Mouse (Mus musculus): ENCODE results near the gene Fggy.

The Fggy gene

GRCm38 (mm10) chr4:95588722-95589283 lies 31.5 kb downstream of the Fggy start:
- no peak for DNase-seq (ENCODE audit: extremely low read depth, low read depth, low spot score)

GRCm38 (mm10) chr4:95590878-95591277 lies 33.6 kb downstream of the Fggy start:
- no peak for DNase-seq (ENCODE audit: extremely low read depth, low read depth, low spot score)

GRCm38 (mm10) chr4:95597208-95597607 lies 39.9 kb downstream of the Fggy start:
- no peak for DNase-seq (ENCODE audit: extremely low read depth, low read depth, low spot score)

- DNase-seq (ENCODE audit: extremely low read depth, low read depth, low spot score) = no peak
These were observed 44.5 kb downstream of the Fggy start for GRCm38 (mm10) chr4:95601776-95602175.

GRCm38 (mm10) chr4:95603254-95603653 lies 45.9 kb downstream of the Fggy start:
- DNase-seq (ENCODE audit: extremely low read depth, low read depth, low spot score) = no peak

- no peak for DNase-seq (ENCODE audit: extremely low read depth, low read depth, low spot score)
These were observed 53.4 kb downstream of the Fggy start for GRCm38 (mm10) chr4:95610663-95611062.

GRCm38 (mm10) chr4:95611390-95611789 lies 54.1 kb downstream of the Fggy start:
- DNase-seq (ENCODE audit: extremely low read depth, low read depth, low spot score) = no peak

GRCm38 (mm10) chr4:95621046-95621445 lies 63.7 kb downstream of the Fggy start:
- DNase-seq (ENCODE audit: extremely low read depth, low read depth, low spot score) = no peak

GRCm38 (mm10) chr4:95624696-95625095 lies 67.4 kb downstream of the Fggy start:
- no peak for DNase-seq (ENCODE audit: extremely low read depth, low read depth, low spot score)

GRCm38 (mm10) chr4:95625651-95626050 lies 68.3 kb downstream of the Fggy start:
- DNase-seq (ENCODE audit: extremely low read depth, low read depth, low spot score) = peak; percentile 100

GRCm38 (mm10) chr4:95626186-95626585 lies 68.9 kb downstream of the Fggy start:
- DNase-seq (ENCODE audit: extremely low read depth, low read depth, low spot score) = no peak

GRCm38 (mm10) chr4:95634903-95635302 lies 77.6 kb downstream of the Fggy start:
- no peak for DNase-seq (ENCODE audit: extremely low read depth, low read depth, low spot score)

GRCm38 (mm10) chr4:95636937-95637749 lies 79.8 kb downstream of the Fggy start:
- no peak for DNase-seq (ENCODE audit: extremely low read depth, low read depth, low spot score)

GRCm38 (mm10) chr4:95638063-95638462 lies 80.8 kb downstream of the Fggy start:
- no peak for DNase-seq (ENCODE audit: extremely low read depth, low read depth, low spot score)

- DNase-seq (ENCODE audit: extremely low read depth, low read depth, low spot score) = no peak
These were observed 83.5 kb downstream of the Fggy start for GRCm38 (mm10) chr4:95640831-95641230.

- no peak for DNase-seq (ENCODE audit: extremely low read depth, low read depth, low spot score)
These were observed 86.7 kb downstream of the Fggy start for GRCm38 (mm10) chr4:95644048-95644447.

- DNase-seq (ENCODE audit: extremely low read depth, low read depth, low spot score) = no peak
These were observed 91.7 kb downstream of the Fggy start for GRCm38 (mm10) chr4:95648801-95649551.

- no peak for DNase-seq (ENCODE audit: extremely low read depth, low read depth, low spot score)
These were observed 92.2 kb downstream of the Fggy start for GRCm38 (mm10) chr4:95649552-95649905.

- DNase-seq (ENCODE audit: extremely low read depth, low read depth, low spot score) = no peak
These were observed 92.7 kb downstream of the Fggy start for GRCm38 (mm10) chr4:95649980-95650379.

GRCm38 (mm10) chr4:95652044-95652443 lies 94.7 kb downstream of the Fggy start:
- DNase-seq (ENCODE audit: extremely low read depth, low read depth, low spot score) = no peak

- no peak for DNase-seq (ENCODE audit: extremely low read depth, low read depth, low spot score)
These were observed 96.1 kb downstream of the Fggy start for GRCm38 (mm10) chr4:95653296-95653912.

- no peak for DNase-seq (ENCODE audit: extremely low read depth, low read depth, low spot score)
These were observed 96.6 kb downstream of the Fggy start for GRCm38 (mm10) chr4:95653913-95654301.

Data from fat pad, adult 2 months (tissue).